Mouse (Mus musculus): Measurements from ENCODE around the gene Mup3. TPM values are rescaled to one million over a fixed set of nuclear protein-coding genes. Genes with fewer than 3 reads are reported as not detected.
"Not testable (repeated sequence)": the region's sequence is repeated elsewhere in the genome, so short reads cannot be mapped to it uniquely, and the experiment has no call there.

Gene Mup3
- polyA plus RNA-seq (2016; fragmentation: Nextera tagmentation; extraction: Ambion mirVana): not detected in 2 replicates

DNA sequence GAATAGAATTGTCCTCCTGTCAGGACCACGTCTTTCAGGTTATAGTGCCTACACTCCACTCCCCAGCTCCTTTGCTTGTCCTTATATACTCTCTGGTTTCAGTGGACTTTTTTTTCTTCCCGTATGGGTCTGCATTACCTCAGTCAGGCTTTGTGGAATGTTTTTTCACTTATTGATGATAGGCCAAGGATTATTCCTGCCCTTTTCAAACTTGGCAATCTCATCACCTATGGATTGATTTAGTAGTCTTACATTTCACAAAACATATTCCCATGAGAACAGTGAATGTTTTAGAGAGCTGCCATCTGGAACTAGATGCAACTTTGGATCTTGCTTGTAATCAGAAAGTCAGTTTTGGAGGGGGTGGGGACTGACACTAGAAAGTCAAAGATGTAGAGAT lies at the start of gene Mup3:
Gene Mup3, minus strand, starts transcription at position 102 of the 400 bp plus-strand sequence.
- Histone ChIP-seq H3K4me1 (no peaks in the 10 kb centered on the region), H3K36me3 (no peaks in the 10 kb centered on the region), H3K27me3 (no peaks in the 10 kb centered on the region), H3K4me3 (no peak within 1 kb of the TSS), H3K9ac (no peak within 1 kb of the TSS), H3K27ac (no peak within 1 kb of the TSS), H3K9me3 (replicated peaks) (no peaks in the 10 kb centered on the region), H3K4me2 (replicated peaks) (no peak within 1 kb of the TSS)
- 81% methylated on average over 2 of the region's 2 CpGs for WGBS
- ATAC-seq (ENCODE audit: low FRiP score): no peak

DNA sequence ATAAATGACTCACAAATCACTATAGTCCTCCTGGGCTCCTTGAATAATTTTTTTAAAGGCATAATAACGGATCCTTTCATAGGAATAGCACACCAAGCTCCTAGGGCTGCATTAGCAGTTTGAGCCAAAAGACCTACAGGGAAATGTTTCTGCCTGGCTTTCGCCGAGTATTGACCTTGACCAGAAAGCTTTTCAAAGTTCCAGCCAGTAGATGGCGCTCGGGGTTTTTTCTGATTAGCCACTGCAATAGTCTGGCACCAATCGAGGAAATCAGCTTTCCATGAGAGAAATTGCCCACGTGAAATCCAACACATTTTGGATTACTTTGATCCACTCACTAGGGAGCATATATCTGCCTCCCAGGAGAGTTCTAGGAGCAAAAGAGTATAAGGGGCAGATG lies 46.6 kb upstream of the Mup3 start:
- Histone ChIP-seq H3K9me3 (replicated peaks) (peaks cover 21% of the 10 kb centered on the region), H3K4me1 (no peaks in the 10 kb centered on the region), H3K27me3 (no peaks in the 10 kb centered on the region), H3K27ac (no peak overlapping the region), H3K9ac (no peak overlapping the region), H3K36me3 (no peaks in the 10 kb centered on the region), H3K4me3 (no peak overlapping the region), H3K4me2 (replicated peaks) (no peak overlapping the region)
- 67% methylated on average over 7 of the region's 7 CpGs for WGBS
- ATAC-seq (ENCODE audit: low FRiP score): no peak

DNA sequence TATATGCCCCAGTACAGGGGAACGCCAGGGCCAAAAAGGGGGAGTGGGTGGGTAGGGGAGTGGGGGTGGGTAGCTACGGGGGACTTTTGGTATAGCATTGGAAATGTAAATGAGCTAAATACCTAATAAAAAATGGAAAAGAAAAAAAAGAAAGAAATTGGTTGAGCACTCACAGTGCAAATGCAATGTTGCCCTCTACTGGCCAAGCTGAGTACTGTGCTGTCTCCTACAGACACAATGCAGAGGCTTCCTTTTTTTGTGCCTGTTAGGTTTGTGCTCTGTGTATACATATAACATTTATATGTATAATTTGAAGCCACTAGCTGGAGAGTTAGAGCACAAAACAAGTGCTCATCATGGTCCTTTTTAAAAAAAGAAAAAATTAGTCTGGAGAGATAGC lies 16.2 kb upstream of the Mup3 start:
- not testable (repeated sequence) for H3K9me3 ChIP-seq (replicated peaks); H3K4me1 ChIP-seq; H3K36me3 ChIP-seq; H3K27ac ChIP-seq; H3K27me3 ChIP-seq; H3K9ac ChIP-seq; ATAC-seq (ENCODE audit: low FRiP score); H3K4me3 ChIP-seq; H3K4me2 ChIP-seq (replicated peaks)
- WGBS: 87% methylated on average over 2 of the region's 2 CpGs

DNA sequence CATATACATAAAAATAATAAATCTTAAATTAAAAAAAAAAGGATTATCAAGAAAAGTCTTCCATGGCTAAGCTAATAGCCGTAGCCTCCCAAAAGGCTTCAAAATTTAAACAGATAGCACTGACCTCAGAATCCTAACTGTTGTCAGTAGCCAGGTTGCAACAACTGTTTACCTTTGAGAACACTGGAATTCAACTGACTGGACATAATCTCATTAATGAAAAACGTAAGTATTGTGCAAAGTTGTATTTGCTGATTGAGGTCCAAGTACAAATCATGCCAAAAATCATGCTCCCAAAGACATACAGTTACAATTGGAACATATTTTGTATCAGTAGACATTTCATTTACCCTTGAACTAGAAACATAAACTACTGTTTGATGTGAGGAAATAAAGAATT lies 811 bp upstream of the Mup3 start:
- ATAC-seq (ENCODE audit: low FRiP score): no peak
- Histone ChIP-seq H3K36me3 (no peaks in the 10 kb centered on the region), H3K27ac (no peak overlapping the region), H3K27me3 (no peaks in the 10 kb centered on the region), H3K9ac (no peak overlapping the region), H3K4me3 (no peak overlapping the region), H3K4me2 (replicated peaks) (no peak overlapping the region), H3K9me3 (replicated peaks) (no peaks in the 10 kb centered on the region), H3K4me1 (no peaks in the 10 kb centered on the region)
- WGBS: 88% methylated on average over 2 of the region's 2 CpGs

DNA sequence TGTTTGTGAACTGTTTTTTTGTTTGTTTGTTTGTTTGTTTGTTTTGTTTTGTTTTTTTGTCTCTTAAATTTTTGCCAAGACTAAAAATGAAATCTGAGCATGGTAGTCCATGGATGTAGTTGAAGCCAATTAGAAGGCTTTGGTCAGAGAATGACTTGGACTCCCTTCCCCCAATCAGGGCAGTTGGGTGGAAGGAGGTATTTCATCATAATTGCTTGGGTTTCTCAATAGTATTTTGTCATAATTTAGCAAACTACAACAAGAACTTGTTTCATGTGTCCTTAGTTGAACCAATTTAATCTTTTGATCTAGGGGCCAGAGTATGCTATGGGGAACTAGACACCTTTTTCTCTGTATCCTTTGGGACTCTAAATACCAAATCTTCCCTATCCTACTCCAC lies 4.4 kb downstream of the Mup3 start:
- no peak for ATAC-seq (ENCODE audit: low FRiP score)
- Histone ChIP-seq H3K9ac (no peak overlapping the region), H3K36me3 (no peaks in the 10 kb centered on the region), H3K4me1 (no peaks in the 10 kb centered on the region), H3K4me3 (no peak overlapping the region), H3K27me3 (no peaks in the 10 kb centered on the region), H3K4me2 (replicated peaks) (no peak overlapping the region), H3K27ac (no peak overlapping the region), H3K9me3 (replicated peaks) (no peaks in the 10 kb centered on the region)

DNA sequence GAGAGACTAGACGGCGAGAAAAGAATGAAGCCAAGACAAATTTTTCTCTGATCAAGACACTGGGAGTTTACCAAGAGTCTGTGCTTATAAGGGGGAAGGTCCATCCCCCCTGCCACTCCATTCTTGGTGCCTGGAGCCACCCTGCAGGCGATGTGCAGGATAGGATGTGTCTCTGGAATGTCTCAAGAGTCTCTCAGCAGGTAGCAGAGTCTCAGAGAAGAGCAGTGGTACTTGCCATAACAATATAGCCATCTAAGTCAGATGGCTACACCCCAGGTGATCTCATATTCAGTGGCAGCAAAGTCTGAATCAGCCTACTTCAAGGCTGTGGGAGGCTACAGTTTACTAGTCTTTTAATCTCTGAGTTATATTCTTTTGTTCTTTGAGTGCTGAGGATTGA lies 12.0 kb downstream of the Mup3 start:
- ATAC-seq (ENCODE audit: low FRiP score): no peak
- Histone ChIP-seq H3K9ac (no peak overlapping the region), H3K27ac (no peak overlapping the region), H3K27me3 (no peaks in the 10 kb centered on the region), H3K4me2 (replicated peaks) (no peak overlapping the region), H3K9me3 (replicated peaks) (0 out of 2 replicates have a peak, but pooled peaks cover 3% of the 10 kb centered on the region), H3K4me3 (no peak overlapping the region), H3K36me3 (no peaks in the 10 kb centered on the region), H3K4me1 (no peaks in the 10 kb centered on the region)
- WGBS: 69% methylated on average over 3 of the region's 3 CpGs

DNA sequence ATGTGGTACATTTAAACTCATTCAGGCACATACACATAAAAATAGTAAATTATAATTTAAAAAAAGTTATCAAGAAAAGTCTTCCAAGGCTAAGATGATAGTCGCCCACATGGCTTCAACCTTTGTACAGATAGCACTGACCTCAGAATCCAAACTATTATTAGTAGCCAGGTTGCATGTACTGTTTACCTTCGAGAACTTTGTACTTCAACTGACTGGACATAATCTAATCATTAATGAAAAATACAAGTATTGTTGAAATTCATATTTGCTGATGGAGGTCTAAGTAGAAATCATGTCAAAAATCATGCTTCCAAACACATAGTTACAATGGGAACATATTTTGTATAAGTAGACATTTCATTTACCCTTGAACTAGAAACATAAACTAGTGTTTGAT lies 32.4 kb downstream of the Mup3 start:
- ATAC-seq (ENCODE audit: low FRiP score); H3K36me3 ChIP-seq; H3K27me3 ChIP-seq; H3K4me2 ChIP-seq (replicated peaks); H3K27ac ChIP-seq; H3K4me1 ChIP-seq; H3K9ac ChIP-seq; H3K9me3 ChIP-seq (replicated peaks); H3K4me3 ChIP-seq: not testable (repeated sequence)
- 79% methylated on average over 2 of the region's 2 CpGs for WGBS

DNA sequence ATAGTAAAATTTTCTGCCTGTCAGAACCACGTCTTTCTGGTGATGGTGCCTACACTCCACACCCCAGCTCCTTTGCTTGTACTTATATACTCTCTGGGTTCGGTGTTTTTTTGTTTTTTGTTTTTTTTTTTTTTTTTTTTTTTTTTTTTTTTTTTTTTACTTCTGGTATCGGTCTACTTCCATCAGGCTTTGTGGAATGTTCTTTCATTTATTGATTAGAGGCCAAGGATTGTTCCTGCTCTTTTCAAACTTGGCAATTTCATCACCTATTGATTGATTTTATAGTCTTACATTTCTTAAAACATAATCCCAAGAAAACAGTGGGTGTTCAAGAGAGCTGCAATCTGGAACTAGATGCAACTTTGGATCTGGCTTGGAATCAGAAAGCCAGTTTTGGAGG lies 33.1 kb downstream of the Mup3 start, which contains the start of gene Mup20:
Gene Mup20, minus strand, starts transcription at position 101 of the 400 bp plus-strand sequence.
- not testable (repeated sequence) for H3K4me1 ChIP-seq; H3K27me3 ChIP-seq; H3K9me3 ChIP-seq (replicated peaks); ATAC-seq (ENCODE audit: low FRiP score); H3K4me3 ChIP-seq; H3K4me2 ChIP-seq (replicated peaks); H3K9ac ChIP-seq; H3K36me3 ChIP-seq; H3K27ac ChIP-seq
- WGBS: 78% methylated on average over 3 of the region's 3 CpGs

Other genes with a start within 250 kb of the Mup3 start
- not detected in 2 replicates for gene Mup20, start 33.2 kb downstream of the Mup3 start, polyA plus RNA-seq (2016; fragmentation: Nextera tagmentation; extraction: Ambion mirVana)
- gene Mup21, start 63.5 kb upstream of the Mup3 start, polyA plus RNA-seq (2016; fragmentation: Nextera tagmentation; extraction: Ambion mirVana): not detected in 2 replicates
- gene Zfp37, start 143.7 kb upstream of the Mup3 start, polyA plus RNA-seq (2016; fragmentation: Nextera tagmentation; extraction: Ambion mirVana): 29.4 and 30.2 TPM in 2 replicates
- gene Slc31a2, start 175.2 kb upstream of the Mup3 start, polyA plus RNA-seq (2016; fragmentation: Nextera tagmentation; extraction: Ambion mirVana): 12.9 and 13.0 TPM in 2 replicates

All from hindbrain, embryonic 12.5 days (tissue).